11 mouse cellular contexts compared by ENCODE assay signal in genomic region chr6:58907336-58907735, GRCm38 (mm10). TPM values are rescaled to one million over a fixed set of nuclear protein-coding genes. Genes with fewer than 3 reads are reported as not detected.
DNase-seq lines count a peak whose midpoint lies in the region; ATAC-seq and TF ChIP-seq lines count a peak whose summit lies in the region.
"Had no signal": no experiment of that assay in that cellular context is flagged by ENCODE, and none has a peak within 500 bp of the region (broad histone marks: within the 10 kb centered on the region; RNA-seq: fewer than 3 reads in every experiment).

No protein-coding gene starts in this region.

- H3K27me3 ChIP-seq in liver, embryonic 12.5 days (replicated peaks) = peaks cover 16% of the 10 kb centered on the region
- no peaks in the 10 kb centered on the region for H3K27me3 ChIP-seq in limb, embryonic 14.5 days (ENCODE audit: control insufficient read depth, insufficient read depth, low read length)
- H3K27me3 ChIP-seq in stomach, postnatal 0 days (ENCODE audit: control insufficient read depth, insufficient read depth, low read length) = no peaks in the 10 kb centered on the region

- H3K27ac ChIP-seq in liver, embryonic 12.5 days = no peak overlapping the region
- H3K27ac ChIP-seq in limb, embryonic 14.5 days (replicated peaks; ENCODE audit: low read depth, low read length) = no peak overlapping the region
- H3K27ac ChIP-seq in stomach, postnatal 0 days (replicated peaks) = no peak overlapping the region

- peaks cover 7% of the 10 kb centered on the region; the same call in 1 of the 2 replicates for H3K9me3 ChIP-seq in liver, embryonic 12.5 days (replicated peaks)
- H3K9me3 ChIP-seq in limb, embryonic 14.5 days (ENCODE audit: control insufficient read depth, low read length) = peaks cover 16% of the 10 kb centered on the region
- no peaks in the 10 kb centered on the region for H3K9me3 ChIP-seq in stomach, postnatal 0 days (ENCODE audit: control insufficient read depth, low read length)

- no peaks in the 10 kb centered on the region for H3K4me1 ChIP-seq in liver, embryonic 12.5 days
- H3K4me1 ChIP-seq in limb, embryonic 14.5 days (ENCODE audit: control insufficient read depth, insufficient read depth, low read length) = 0 out of 2 replicates have a peak, but pooled peaks cover 2% of the 10 kb centered on the region
- H3K4me1 ChIP-seq in stomach, postnatal 0 days (replicated peaks; ENCODE audit: control insufficient read depth, insufficient read depth) = no peaks in the 10 kb centered on the region

- H3K4me2 ChIP-seq in liver, embryonic 12.5 days = peak overlapping the region; percentile 59
- peak overlapping the region; percentile 68; the same call in 1 of the 2 replicates for H3K4me2 ChIP-seq in limb, embryonic 14.5 days (replicated peaks; ENCODE audit: low read depth, low read length, severe bottlenecking)
- H3K4me2 ChIP-seq in stomach, postnatal 0 days (replicated peaks; ENCODE audit: low read depth) = 0 out of 2 replicates have a peak overlapping the region, but pooled peaks have one; percentile 56

- DNase-seq in cerebellum, adult 8-10 months = peak; percentile 54
- no peak for DNase-seq in cerebellum, postnatal 14 days
- DNase-seq in liver = no peak
- DNase-seq in limb, embryonic 14.5 days (ENCODE audit: low spot score) = no peak
- no peak for DNase-seq in stomach, postnatal 0 days (ENCODE audit: low spot score)
- DNase-seq in left cerebral cortex, adult 11 months (ENCODE audit: low spot score) = no peak
- DNase-seq in ovary, postnatal 36 days (ENCODE audit: low spot score) = no peak
- DNase-seq: thymus, postnatal 36 days had no signal

- TF ChIP-seq POLR2A in limb, embryonic 14.5 days (IDR thresholded peaks at IDR 0.05; ENCODE audit: borderline replicate concordance, extremely low read depth, insufficient read depth, insufficient read length) = no peak

- 77% methylated on average over 8 of the region's 8 CpGs for WGBS in liver, embryonic 12.5 days (ENCODE audit: insufficient replicate concordance)
- WGBS in limb, embryonic 14.5 days = 80% methylated on average over 8 of the region's 8 CpGs
- WGBS in stomach, postnatal 0 days = 92% methylated on average over 8 of the region's 8 CpGs

- peak overlapping the region; percentile 34; the same call in 1 of the 2 replicates for H3K4me3 ChIP-seq in liver, embryonic 12.5 days
- peak overlapping the region; percentile 40; the same call in 1 of the 2 replicates for H3K4me3 ChIP-seq in limb, embryonic 14.5 days (replicated peaks; ENCODE audit: low read length)
- no peak overlapping the region; the same call in 1 of the 2 replicates for H3K4me3 ChIP-seq in stomach, postnatal 0 days (ENCODE audit: low read depth, low read length)
- H3K4me3 ChIP-seq: erythroblast, embryonic 14.5 days had no signal

- no peak overlapping the region for H3K9ac ChIP-seq in liver, embryonic 12.5 days
- H3K9ac ChIP-seq in limb, embryonic 14.5 days (ENCODE audit: low read depth, low read length, severe bottlenecking) = no peak overlapping the region
- no peak overlapping the region for H3K9ac ChIP-seq in stomach, postnatal 0 days (ENCODE audit: low read length)

- peaks cover 2% of the 10 kb centered on the region; the same call in 1 of the 2 replicates for H3K36me3 ChIP-seq in liver, embryonic 12.5 days
- H3K36me3 ChIP-seq in limb, embryonic 14.5 days (ENCODE audit: control insufficient read depth, insufficient read depth, low read length) = no peaks in the 10 kb centered on the region
- H3K36me3 ChIP-seq in stomach, postnatal 0 days (ENCODE audit: control insufficient read depth, insufficient read depth, low read length) = no peaks in the 10 kb centered on the region

- no peak for TF ChIP-seq CTCF in stomach, postnatal 0 days (IDR thresholded peaks at IDR 0.05; ENCODE audit: low read depth)

- TF ChIP-seq EP300 in stomach, postnatal 0 days (optimal IDR thresholded peaks at IDR 0.05) = no peak

- ATAC-seq in liver, embryonic 12.5 days = no peak
- ATAC-seq in limb, embryonic 14.5 days (ENCODE audit: low FRiP score, low read depth) = no peak
- ATAC-seq in stomach, postnatal 0 days (ENCODE audit: low FRiP score, low TSS enrichment) = no peak
- ATAC-seq: inflammation-experienced regulatory T-cells, adult 6 months had no signal

RNA-seq across cellular contexts. Expression of gene Nap1l5, which starts 0.5 kb away (rescaled TPM):
- 0.31 and 0.38 TPM in 2 replicates for polyA plus RNA-seq in liver, embryonic 12.5 days (2016; fragmentation: Nextera tagmentation; extraction: Ambion mirVana)
- 1.9 and 2.3 TPM in 2 replicates for polyA plus RNA-seq in limb, embryonic 14.5 days (2012; rRNA removed)
- polyA plus RNA-seq in limb, embryonic 14.5 days (2014; fragmentation: Nextera tagmentation; extraction: Ambion mirVana) = 3.2 and 3.7 TPM in 2 replicates
- 7.5 and 9.3 TPM in 2 replicates for polyA plus RNA-seq in stomach, postnatal 0 days (2015; fragmentation: Nextera tagmentation; extraction: Ambion mirVana)
- polyA plus RNA-seq: erythroblast, embryonic 14.5 days had no signal
